Mouse (Mus musculus) left cerebral cortex, postnatal 10 days (tissue): ENCODE measurements around the gene Nfatc3. TPM values are rescaled to one million over a fixed set of nuclear protein-coding genes. Genes with fewer than 3 reads are reported as not detected.

ENCODE experiments used
- DNase-seq, 2 experiments: peaks; one replicate each; pipeline ENCODE4 v3.0.0; 2021 to 2022; ENCODE audit warnings: low spot score in 2 of 2, mixed read lengths in 1 of 2; ENCODE audit errors: extremely low spot score in 1 of 2
- intact Hi-C: fragments of 180-260 bp; cut with DNase I; formaldehyde crosslinking; loops from one replicate; pipeline ENCODE4 v1.15.1; 2025
- total RNA-seq, 2 experiments: library from RNA; stranded (reverse); gene quantifications; 2 replicates each; pipeline ENCODE4 v1.2.3; 2021

Nfatc3 gene
- total RNA-seq, 2 experiments from 2014 or later = 10.9 to 12.1 TPM

DNA sequence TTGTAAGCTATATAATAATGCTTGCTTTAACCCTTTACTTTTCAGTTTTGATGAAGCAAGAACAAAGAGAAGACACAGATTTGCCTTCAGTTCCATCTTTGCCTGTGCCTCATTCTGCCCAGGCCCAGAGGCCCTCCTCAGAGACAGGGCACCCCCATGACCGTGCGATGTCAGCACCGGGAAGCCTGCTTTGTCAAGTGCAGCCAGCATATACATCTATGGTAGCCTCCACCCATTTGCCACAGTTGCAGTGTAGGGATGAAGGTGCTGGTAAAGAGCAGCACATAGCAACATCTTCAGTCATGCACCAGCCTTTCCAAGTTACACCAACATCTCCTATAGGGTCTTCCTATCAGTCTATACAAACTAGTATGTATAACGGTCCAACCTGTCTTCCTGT, 49.4 kb downstream of the Nfatc3 start:
- intact Hi-C loops = loop anchor here (1.0 kb wide), 2 partner anchors 9 to 20 kb away; no protein-coding TSS in a partner anchor
- DNase-seq = peak in 1 of 2 experiments; percentile 41

DNA sequence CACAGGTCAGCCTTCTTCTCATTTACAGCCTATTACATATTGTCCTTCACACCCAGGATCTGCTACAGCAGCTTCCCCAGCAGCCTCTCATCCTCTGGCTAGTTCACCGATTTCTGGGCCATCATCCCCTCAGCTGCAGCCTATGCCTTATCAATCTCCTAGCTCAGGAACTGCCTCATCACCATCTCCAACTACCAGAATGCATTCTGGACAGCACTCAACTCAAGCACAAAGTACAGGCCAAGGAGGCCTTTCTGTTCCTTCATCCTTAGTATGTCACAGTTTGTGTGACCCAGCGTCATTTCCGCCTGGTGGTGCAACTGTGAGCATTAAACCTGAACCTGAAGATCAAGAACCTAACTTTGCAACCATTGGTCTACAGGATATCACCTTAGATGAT, 50.1 kb downstream of the Nfatc3 start:
- peak in 1 of 2 experiments; percentile 33 for DNase-seq
- intact Hi-C loops = loop anchor here (1.0 kb wide), 2 partner anchors 9 to 20 kb away; no protein-coding TSS in a partner anchor

DNA sequence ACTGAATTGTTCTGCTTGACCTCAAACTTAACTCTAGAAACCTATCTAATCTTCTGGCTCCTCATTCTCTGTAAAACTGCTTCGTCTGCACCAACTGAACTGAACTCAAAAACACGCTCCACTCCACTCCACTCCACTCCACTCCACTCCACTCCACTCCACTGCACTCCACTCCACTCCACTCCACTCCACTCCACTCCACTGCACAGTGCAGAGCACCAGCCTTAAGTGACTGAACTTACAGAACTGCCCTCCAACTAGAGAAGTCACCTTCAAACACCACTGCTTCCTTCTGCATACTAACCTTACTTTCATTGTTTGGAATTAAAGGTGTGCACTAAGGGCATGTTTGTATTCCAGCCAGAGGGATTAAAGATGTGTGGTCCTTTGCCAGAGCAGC, 53.4 kb downstream of the Nfatc3 start:
- intact Hi-C loops = no loop called here
- no peak for DNase-seq

DNA sequence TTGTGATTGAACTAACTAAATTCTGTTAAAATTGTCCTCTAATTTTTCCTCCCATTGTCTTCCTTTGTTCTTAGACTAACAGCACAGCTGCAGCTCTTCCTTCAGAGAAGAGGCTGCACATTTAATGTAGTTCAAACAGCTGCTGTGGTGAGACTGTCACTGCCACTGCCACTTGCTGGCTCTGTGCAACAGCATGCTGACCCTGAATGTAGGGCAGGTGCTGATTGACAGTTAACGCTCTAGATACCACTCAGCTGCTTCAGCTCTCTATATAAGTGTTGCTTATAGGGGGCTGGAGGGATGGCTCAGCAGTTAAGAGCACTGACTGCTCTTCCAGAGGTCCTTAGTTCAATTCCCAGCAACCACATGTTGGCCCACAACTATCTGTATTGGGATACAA, 53.9 kb downstream of the Nfatc3 start:
- DNase-seq = no peak
- intact Hi-C loops = no loop called here

DNA sequence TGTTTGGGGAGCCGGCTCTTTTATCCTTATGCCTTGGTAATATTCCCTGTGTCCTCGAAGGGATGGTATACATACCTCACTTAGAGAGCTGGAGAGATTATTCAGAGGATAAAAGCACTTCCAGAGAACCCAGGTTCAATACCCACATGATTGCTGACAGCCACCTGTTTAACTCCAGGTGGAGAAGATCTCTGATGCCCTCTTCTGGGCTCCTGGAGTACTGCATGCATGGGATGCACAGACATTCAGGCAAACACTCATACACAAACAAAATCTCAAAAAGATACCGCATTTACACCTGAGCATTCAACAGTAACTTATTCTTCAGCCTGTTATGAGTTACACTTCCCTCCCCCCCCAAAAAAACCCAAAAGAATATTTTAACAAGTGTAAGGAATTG, 57.3 kb downstream of the Nfatc3 start:
- intact Hi-C loops = no loop called here
- no peak for DNase-seq

DNA sequence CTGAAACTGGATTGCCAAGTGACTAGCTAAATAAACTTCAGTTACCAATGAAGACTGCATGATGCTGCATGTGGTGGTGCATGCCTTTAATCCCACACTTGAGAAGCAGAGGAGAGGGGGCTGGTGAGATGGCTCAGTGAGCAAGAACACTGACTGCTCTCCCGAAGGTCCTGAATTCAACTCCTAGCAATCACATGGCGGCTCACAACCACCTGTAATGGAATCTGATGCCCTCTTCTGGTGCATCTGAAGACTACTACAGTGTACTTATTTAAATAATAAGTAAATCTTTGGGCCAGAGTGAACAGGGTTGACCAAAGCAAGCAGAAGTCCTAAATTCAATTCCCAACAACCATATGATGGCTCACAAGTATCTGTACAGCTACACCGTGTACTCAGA, 64.8 kb downstream of the Nfatc3 start:
- intact Hi-C loops = no loop called here
- no peak for DNase-seq

DNA sequence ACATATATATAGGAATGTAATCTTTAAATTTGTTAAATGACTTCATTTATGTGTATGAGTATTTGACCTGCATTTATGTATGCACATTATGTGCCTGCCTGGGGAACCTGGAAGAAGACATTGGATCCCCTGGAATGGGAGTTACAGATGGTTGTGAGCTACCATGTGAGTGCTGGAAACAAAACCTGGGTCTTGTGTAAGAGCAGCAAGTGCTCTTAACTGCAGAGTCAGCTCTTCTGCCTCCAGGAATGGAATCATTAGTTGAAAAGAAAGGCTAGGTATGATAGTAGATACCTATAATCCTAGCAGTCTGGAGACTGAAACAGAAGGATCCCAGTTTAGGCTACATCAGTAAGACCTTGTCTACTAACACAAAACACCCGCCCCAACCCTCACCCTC, 67.4 kb downstream of the Nfatc3 start:
- intact Hi-C loops = no loop called here
- no peak for DNase-seq

DNA sequence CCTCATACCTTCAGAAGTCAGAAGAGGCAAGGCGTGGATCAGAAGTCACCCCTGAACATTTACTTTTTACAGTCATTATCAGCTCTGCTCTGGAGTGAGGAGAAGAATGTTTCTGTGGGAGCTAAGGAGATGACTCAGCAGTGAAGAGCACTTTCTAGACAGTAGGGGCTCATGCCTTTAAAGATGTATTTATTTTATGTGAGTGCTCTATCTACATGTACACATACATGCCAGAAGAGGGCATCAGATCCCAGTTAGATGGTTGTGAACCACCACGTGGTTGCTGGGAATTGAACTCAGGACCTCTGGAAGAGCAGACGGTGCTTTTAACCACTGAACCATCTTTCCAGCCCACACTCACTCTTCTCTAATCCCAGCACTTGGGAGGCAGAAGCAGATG, 68.4 kb downstream of the Nfatc3 start:
- no peak for DNase-seq
- intact Hi-C loops = no loop called here

DNA sequence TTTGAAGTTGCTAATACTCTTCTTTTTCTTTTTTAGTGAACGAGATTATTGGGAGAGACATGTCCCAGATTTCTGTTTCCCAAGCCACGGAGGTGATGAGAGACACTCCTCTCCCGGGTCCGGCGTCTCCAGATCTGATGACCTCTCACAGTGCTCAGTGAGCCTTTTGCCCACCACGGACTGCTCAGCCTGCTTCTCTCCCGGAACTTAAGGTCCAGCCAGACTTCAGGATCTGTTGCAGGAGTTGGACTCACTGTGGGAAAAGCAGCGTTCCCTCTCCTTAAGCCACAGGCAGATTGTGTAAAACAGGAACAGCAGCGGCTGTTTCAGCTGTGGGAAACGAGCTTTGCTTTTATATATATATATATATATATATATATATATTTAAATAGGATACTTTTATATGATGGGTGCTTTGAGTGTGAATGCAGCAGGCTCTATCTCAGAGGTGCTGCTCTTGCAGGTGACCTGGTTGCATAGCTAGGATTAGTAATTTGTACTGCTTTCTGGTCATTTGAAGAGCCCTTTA, 69.3 kb downstream of the Nfatc3 start:
- peak in 1 of 2 experiments; percentile 49 for DNase-seq
- intact Hi-C loops = loop anchor here (1.0 kb wide), 1 partner anchor 20 kb away; no protein-coding TSS in a partner anchor

DNA sequence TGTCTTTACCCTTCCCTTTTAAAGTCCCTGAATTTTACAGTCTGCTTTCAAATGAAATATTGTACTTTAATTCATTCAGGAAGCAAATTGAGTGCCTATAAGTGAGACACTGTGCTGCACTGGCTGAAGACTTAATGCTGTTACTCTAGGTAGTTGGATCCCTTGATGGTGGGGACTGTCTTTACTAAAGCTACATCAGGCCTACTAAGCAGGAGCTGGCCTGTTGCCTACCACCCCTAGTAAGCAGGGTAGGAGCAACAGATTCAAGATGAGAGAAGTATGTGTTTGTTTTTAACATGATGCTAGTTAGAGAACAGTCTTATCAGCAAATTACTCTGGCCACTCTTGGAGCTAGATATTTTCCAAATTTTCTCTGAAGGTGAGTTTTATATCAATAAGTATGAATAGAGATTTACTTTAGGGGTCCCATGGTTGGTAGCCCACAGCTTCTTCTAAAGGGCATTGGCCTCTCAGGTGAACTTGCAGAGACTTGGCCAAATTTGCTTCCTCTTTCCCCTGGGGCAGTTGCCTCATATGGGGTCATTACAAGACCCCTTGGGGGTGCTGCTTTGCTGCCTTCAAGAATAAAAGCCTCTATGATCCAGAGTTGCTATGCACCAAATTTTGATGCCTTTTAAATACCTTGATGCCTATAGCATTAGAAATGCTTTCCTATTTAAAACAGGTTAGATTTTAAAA, 70.7 kb downstream of the Nfatc3 start:
- no peak for DNase-seq
- intact Hi-C loops = no loop called here

DNA sequence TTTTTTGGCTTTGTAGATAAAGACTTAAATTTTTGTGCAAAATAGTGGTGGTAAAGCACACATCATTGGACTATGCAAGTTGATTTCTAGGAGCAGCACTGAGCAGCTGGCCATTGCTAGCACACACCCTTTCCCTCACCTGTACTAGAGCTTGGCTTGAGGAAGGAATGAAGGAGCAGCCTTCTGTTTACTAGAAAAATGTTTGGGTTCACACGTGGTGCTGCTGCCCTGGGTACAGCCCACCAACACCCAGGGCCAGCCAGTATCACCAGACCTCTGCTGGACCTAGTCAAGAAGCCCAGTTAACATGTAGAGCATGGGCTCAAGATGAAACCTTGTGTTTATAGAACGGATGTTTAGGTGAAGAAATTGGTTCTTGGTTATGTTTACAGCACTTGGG, 71.4 kb downstream of the Nfatc3 start:
- intact Hi-C loops = no loop called here
- DNase-seq = no peak

DNA sequence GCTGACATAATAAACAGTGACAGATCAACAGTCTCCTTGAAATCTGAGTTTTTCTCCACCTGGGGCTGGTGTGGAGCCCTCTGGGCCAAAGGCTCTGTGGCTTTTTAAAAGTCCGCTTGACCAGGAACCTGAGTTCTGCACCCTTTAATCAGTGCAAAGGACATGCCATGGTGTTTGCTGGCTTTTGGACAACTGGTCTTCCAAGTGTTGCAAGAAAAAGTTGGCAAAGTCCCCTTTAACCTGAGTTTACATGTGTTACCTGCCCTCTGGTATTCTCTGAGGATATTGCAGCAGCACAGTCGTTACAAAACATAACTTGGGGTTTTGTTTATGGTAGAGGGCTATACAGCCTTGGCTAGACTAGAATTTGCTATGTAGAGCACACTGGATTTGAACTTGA, 71.9 kb downstream of the Nfatc3 start:
- no peak for DNase-seq
- intact Hi-C loops = no loop called here

DNA sequence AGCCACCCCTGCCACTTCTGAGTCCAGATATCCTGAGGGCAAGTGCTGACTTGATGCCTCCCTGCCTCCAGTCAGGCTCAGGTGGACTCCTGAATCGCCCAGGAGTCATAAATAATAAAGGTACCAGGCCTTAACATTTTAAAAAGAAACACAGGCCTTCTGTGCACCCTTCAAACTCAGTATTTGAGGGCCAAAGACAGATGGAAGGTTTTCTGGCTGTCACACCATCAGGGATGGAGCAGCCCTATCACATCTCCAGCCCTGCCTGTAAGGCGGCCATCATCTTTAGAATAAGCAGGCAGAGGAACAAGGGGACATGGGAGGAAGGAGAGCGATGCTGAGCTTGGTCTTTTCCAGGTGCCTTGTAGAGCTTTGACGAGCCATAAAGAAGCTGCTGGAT, 72.4 kb downstream of the Nfatc3 start:
- intact Hi-C loops = no loop called here

DNA sequence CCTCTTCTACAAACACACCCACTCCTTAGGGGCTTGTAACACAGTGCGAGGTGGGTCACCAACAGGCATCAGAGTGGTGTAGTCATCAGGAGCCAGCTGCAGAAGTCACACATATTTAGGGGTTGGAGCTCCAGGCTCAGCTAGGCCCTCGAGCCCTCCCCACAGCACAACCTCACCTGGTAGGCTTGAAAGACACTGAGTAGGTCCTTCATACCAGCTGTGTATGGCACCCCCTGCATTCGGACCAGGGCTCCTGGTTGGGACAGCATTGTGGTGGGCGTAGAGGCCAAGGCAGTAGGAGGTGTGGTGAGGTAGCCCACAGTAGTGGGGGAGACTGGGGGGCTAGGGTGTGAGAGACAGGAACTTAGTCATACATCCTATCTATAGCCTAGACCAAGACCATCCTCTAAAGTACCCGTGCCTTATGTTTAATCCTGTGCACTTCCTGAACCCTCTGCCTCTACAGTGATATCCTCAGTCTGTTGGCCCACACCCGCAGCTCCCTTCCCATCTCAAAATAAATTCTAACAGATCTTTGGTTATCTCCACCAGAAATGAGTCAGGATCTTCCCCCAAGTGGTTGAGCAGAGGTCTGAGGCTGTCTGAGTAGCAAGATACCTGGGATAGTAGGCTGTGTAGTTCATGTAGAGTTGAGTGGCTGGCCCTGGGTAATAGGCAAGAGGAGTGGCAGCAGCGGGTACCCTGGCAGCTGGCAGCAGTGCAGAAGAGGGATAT, 73.0 kb downstream of the Nfatc3 start:
- intact Hi-C loops = no loop called here
- no peak for DNase-seq

More for the DNA sequence above, 72.4 kb downstream of the Nfatc3 start:
- DNase-seq = no peak

DNA sequence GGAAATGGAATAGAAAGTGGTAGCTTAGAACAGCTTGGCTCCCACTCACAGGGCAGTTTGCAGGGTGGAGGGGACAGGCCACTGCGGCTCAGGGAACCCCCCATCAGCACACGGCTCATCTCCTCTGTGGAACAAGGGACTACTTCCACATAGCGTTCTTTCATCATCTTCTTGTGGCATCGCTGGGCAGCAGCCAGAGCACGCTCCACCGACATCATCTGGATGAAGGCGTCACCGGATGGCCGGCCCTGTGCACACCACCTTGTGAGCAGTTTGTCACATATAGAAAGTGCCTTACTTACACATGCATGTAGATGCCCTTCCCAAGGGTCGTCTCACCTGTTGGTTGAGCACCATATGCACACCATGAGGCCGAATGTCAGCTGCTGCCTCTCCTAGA, 73.7 kb downstream of the Nfatc3 start:
- intact Hi-C loops = no loop called here
- DNase-seq = no peak

DNA sequence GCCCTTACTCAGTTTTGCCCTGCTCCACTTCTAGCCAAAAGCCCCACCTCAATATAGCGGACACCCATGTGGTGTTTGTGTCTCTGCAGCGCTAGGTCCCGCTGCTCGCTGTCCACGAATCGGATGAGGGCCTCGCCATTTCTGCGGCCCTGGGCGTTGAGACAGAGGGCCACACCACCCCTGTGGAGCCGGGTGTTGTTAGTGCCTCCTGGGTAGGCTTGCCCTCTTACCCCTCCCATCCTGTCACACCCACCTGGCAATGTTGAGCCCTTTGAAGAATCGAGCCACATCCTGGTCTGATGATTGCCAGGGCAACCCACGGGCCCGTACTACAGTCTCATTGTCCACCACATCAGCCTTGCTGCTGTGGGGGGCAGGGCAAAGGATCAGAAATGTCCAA, 74.9 kb downstream of the Nfatc3 start:
- intact Hi-C loops = no loop called here
- DNase-seq = peak in 1 of 2 experiments; percentile 43

DNA sequence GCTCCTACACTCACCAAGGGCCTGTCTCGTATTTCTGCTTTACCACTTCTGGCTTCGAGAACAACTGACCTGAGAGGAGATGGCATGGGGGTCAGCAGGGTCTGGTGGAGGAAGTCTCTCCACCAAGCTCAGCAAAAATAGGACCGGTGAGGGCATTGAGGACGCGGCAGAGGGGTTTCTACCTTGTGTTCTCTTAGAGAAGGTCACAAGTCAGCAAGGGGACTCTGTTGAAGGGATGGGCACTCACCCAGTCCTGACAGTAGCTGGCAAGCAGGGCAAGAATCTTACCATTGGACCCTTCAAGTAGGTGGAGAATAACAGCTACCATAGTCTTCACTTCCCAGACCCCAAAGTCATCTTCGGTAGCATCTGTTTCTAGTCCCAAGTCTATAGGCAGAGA, 75.3 kb downstream of the Nfatc3 start:
- intact Hi-C loops = no loop called here

DNA sequence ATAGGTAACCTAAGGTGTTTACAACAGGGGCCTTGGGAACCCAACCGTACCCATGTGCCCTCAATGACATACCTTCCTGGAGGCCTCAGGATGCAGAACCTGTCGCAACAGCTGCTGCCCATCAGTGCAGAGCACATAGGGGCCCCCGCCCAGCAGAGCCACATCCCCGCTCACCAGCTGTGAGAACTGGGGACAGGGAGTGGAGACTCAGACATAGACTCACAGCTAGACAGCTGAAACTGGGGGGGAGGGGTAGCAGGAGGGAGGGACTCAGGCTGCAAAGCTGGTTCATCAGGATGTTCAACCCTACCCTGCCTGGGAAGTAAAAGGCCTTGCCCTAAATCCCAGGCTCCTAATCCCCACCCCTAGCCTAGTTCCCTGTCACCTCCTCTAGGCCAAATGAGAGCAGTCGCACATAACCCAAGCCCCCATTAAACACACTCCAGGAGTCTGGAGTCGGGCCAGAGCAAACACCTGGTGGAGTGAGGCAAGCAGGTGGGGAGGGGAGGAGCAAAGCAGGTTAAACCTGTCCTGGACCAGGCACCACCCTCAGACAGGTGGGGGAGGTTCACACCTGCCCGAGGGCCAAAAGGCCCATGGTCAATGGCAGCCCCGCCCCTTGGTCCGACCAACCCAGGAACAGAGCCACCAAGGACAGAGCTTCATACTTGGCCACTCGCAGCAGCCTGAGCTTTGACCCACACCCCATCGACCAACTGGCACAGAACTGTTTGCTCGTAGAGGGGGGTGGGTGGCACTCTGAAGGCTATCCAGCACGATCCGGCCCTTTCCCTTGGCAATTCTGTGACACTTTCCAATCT, 76.3 kb downstream of the Nfatc3 start:
- intact Hi-C loops = no loop called here
- no peak for DNase-seq

More for the DNA sequence above, 75.3 kb downstream of the Nfatc3 start:
- DNase-seq = no peak

DNA sequence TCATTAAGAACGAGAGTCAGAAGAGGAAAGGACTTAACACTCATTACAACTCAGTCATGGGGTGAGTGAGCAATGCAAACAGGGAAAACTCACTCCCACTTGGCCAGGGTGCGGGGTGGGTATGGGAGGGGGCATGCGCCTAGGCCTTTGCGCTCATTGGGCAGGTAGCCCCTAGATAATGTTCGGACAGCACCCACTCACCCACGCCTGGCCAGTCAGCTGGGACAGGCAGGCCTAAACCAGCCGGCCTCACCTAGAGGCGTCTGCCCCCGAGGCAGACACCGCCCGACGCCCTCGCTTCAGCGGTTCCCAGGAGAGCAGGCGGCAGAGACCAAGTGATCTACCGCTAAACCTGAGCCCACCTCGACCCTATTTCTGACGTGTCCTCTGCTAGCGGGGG, 77.0 kb downstream of the Nfatc3 start:
- intact Hi-C loops = no loop called here
- no peak for DNase-seq
